Mouse (Mus musculus): ENCODE results near the gene Rab11fip4.

Rab11fip4 gene

GRCm38 (mm10) chr11:79738725-79739558 is 147.9 kb downstream of the Rab11fip4 start:
- no peak for DNase-seq (ENCODE audit: low spot score)

DNA sequence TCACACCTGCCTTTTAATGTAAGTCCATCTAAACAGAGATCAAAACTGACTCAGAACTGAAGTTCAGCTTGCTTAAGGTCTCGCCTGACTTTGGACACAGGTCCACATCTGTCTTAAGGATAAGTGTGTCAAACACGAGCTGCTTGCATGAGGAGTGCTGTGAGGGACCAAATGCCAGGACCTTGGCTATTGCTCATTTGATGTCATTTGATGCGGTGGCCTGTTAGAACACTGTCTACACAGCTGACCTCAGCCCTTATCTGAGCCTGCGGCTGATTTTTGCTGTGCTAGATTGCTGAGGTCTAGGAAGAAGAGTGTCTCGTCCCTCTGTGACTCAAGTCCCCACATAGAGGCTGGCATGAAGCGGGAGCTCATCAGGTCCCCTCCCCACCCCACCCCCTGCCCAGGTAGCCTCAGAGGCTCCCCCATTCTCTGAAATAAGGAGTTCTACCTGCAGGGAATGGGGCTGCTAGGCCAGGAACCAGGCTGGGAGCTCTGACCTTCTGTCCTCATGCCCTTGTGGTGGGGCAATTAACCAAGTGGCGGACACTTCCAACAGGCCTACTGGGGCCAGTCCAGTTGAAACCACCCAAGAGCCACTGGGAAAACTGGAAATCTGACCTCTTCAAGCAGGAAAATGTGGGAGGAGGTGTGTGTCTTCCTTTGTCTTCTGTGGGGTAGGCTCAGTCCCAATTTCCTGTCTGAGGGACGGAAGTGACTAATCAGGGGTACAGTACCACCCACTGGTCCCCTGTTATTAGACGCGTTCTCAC is 149.9 kb downstream of the Rab11fip4 start:
- no peak for DNase-seq (ENCODE audit: low spot score)

GRCm38 (mm10) chr11:79746552-79747102 is 155.6 kb downstream of the Rab11fip4 start:
- no peak for DNase-seq (ENCODE audit: low spot score)

Measured in c-Kit-positive CD71-positive TER-119-positive erythroid progenitor cells, embryonic 14.5 days (primary cell).